Mouse (Mus musculus) adrenal gland, postnatal 25 days (tissue): Measurements from ENCODE around the gene Actr6. TPM values are rescaled to one million over a fixed set of nuclear protein-coding genes. Genes with fewer than 3 reads are reported as not detected.
"Not testable (repeated sequence)": the region's sequence is repeated elsewhere in the genome, so short reads cannot be mapped to it uniquely, and the experiment has no call there.

ENCODE experiments used
- DNase-seq: peaks from one replicate; pipeline ENCODE4 v3.0.0; 2021; ENCODE audit warnings: mixed read lengths
- total RNA-seq: library from RNA; stranded (reverse); gene quantifications from 2 replicates; pipeline ENCODE4 v1.2.3, GENCODE M21; 2021

Gene Actr6
- total RNA-seq, 1 experiment from 2014 or later, result 21.0 TPM

DNA sequence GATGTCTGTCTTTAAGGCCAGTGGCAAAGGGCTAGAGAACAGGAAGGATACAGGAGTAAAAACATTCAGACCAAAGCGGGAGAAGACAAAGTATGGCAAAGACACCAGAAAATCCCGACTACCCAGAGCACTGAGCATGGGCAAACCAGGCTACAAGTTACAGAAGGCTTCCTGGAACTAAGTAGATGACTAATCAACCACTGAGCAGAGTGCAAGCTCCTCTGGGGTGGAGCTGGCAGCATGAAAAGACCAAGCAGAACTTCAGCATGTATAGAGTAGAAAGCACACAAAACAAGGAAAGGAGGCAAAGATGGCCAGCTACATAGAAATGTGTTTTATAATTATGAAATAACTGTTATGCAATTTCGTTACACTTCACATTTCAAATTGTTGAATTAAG lies 51.6 kb downstream of the Actr6 start:
- no peak for DNase-seq

DNA sequence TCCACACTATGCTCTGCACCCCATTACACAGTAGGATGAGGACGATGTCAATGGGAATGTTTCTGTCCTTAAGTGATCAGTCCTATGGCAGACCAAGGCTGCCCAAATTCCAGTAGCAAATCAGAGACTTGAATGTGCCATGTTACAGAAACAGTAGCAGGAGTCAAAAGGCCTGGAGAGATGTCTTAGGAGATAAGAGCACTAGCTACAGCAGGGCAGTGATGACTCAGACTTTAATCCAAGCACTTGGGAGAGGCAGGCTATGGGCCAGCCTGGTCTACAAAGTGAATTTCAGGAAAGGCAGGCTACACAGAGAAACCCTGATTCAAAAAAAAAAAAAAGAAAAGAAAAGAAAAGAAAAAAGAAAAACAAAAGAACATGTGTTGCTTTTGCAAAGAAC lies 52.6 kb downstream of the Actr6 start:
- no peak for DNase-seq

DNA sequence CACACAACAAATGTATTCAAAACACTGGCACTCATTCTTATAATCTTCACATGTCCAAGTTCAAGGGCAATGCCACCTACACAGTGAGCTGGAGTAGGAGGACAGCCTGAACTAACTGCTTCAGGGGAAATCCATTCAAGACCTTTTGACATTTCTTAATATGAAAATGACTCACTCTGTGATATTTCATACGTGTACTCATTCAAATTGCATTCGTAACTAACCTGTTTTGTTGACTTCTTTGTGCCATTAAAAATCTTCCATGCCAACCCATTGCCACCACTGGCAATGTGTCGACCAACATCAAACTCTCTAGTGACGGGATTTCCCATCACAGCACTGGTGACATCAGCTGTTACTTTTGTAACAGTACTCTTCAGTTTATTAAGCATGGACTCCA lies 54.0 kb downstream of the Actr6 start:
- no peak for DNase-seq

GRCm38 (mm10) chr10:89676609-89677008 lies 55.5 kb downstream of the Actr6 start:
- DNase-seq, result no peak

- DNase-seq, result not testable (repeated sequence)
Measured at GRCm38 (mm10) chr10:89670371-89670770, 61.7 kb downstream of the Actr6 start.

GRCm38 (mm10) chr10:89667571-89667970 lies 64.5 kb downstream of the Actr6 start:
- no peak for DNase-seq

DNA sequence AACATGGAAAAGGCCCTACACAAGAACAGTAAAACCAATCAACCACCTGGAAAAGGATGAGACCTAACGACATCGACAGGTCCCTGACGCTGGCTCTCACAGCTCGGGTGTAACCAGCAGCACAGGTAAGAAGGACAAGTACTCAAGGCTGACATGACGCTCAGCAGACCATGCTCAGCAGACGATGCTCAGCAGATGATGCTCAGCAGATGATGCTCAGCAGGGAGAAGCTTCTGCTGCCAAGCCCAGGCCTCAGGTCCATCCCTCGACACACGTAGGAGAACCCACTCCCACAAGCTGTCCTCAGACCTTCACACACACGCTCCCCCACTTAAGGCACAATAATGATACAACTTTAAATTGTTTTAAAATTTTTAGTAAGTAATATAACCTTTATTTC lies 66.4 kb downstream of the Actr6 start:
- no peak for DNase-seq

DNA sequence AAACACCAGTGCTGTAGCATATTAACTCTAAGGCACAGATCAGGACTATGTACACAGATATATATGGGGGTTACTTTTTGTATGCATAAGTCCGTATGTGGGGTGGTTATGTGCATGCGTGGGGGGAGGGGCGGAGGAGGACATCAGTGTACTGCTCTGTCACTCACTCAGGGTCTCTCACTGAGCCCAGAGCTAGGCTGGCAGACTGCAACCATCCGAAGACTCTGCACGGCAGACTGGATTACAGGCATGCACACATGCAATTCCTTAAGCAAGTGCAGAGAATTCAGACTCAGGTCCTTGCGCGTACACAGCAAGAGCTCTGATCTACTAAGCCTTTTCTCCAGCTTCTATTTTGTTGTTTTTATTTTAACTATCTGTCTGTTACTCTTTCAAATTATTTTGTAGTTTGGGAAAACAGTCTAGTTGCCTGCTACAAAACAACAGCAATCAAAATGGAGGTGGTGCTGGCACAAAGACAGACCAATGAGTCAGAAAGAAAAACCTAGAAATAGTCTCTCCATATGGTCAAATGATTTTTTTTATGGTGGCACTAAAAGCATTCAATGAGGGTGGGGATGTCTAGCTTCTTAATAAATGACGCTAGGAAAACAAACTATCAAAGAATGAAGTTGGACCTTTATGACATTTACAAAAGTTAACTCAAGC lies 67.0 kb downstream of the Actr6 start:
- DNase-seq, result no peak

Other genes starting within 250 kb of the Actr6 start
- gene Nr1h4, start 198.7 kb downstream of the Actr6 start, total RNA-seq, result 31.0 and 38.1 TPM in 2 replicates
- gene Slc17a8, start 111.0 kb downstream of the Actr6 start, total RNA-seq, result 0.21 TPM in 1 of 2 replicates, not detected in the other
- gene Scyl2, start 46.0 kb downstream of the Actr6 start, total RNA-seq, result 50.0 and 54.0 TPM in 2 replicates
- 92.7 and 129 TPM in 2 replicates for gene Uhrf1bp1l, start 12.7 kb upstream of the Actr6 start, total RNA-seq
- gene Anks1b, start 141.2 kb upstream of the Actr6 start, total RNA-seq, result 0.85 TPM in 1 of 2 replicates, not detected in the other